Mouse (Mus musculus) heart, embryonic 14.5 days (tissue): ENCODE measurements at regions not wholly inside any gene's neighbourhood (a gene's known extent, or its start where the extent isn't known, plus 50 kb on each side); places are given as distances from the start of the nearest gene placed in this dataset.

Source experiments
- ATAC-seq: fragments of 200-750 bp; cut with Nextera tagmentation; 2 replicates; pipeline ENCODE4 v1.8.0; 2017; ENCODE audit warnings: low read depth, moderate TSS enrichment; ENCODE audit not compliant: insufficient number of reproducible peaks, insufficient read depth, low FRiP score
- H3K27ac ChIP-seq, 2 experiments: fragments of 200-500 bp in 1 of 2; fragments of 300-500 bp in 1 of 2; sonication (generic) in 1 of 2; replicated peaks in 1 of 2; 2 replicates each; pipeline ENCODE4 v1.5.1; 2012 to 2014; ENCODE audit warnings: low read depth in 2 of 2, low read length in 2 of 2, control low read depth in 1 of 2, mild to moderate bottlenecking in 1 of 2, mixed read lengths in 1 of 2; ENCODE audit not compliant: control insufficient read depth in 1 of 2, insufficient read depth in 1 of 2
- H3K27me3 ChIP-seq: fragments of 300-500 bp; sonication (generic); 2 replicates; pipeline ENCODE4 v1.6.1; 2014; ENCODE audit warnings: mild to moderate bottlenecking, low read length, control low read depth; ENCODE audit not compliant: control insufficient read depth, insufficient read depth
- H3K36me3 ChIP-seq: fragments of 300-500 bp; sonication (generic); 2 replicates; pipeline ENCODE4 v1.6.1; 2014; ENCODE audit warnings: mild to moderate bottlenecking, control low read depth, low read length, mixed read lengths; ENCODE audit not compliant: control insufficient read depth, insufficient read depth
- H3K4me1 ChIP-seq, 2 experiments: fragments of 200-500 bp in 1 of 2; fragments of 300-500 bp in 1 of 2; sonication (generic) in 1 of 2; 2 replicates each; pipeline ENCODE4 v1.6.1; 2012 to 2014; ENCODE audit warnings: low read length in 2 of 2, control low read depth in 1 of 2, mixed read lengths in 1 of 2; ENCODE audit not compliant: control insufficient read depth in 2 of 2, insufficient read depth in 2 of 2
- H3K4me2 ChIP-seq: fragments of 300-500 bp; sonication (generic); 2 replicates; pipeline ENCODE4 v1.6.1; 2014; ENCODE audit warnings: mild to moderate bottlenecking, low read length
- H3K4me3 ChIP-seq, 2 experiments: fragments of 200-500 bp in 1 of 2; fragments of 300-500 bp in 1 of 2; sonication (generic) in 1 of 2; 2 replicates each; pipeline ENCODE4 v1.5.1; 2012 to 2014; ENCODE audit warnings: low read length in 2 of 2, mild to moderate bottlenecking in 2 of 2, control low read depth in 1 of 2, low read depth in 1 of 2, moderate library complexity in 1 of 2; ENCODE audit not compliant: control insufficient read depth in 1 of 2, insufficient read depth in 1 of 2
- H3K9ac ChIP-seq: fragments of 300-500 bp; sonication (generic); 2 replicates; pipeline ENCODE4 v1.6.1; 2014; ENCODE audit warnings: mild to moderate bottlenecking, low read length
- H3K9me3 ChIP-seq: fragments of 300-500 bp; sonication (generic); 2 replicates; pipeline ENCODE4 v1.6.1; 2016; ENCODE audit warnings: low read length, control low read depth; ENCODE audit not compliant: control insufficient read depth
- WGBS: fragments of 180-500 bp; shearing (Covaris S2); extraction: QIAGEN DNeasy Blood & Tissue Kit; methylation state at CpG from one replicate; pipeline ENCODE4 v1.1.7; 2014; 5-methylcytosine and 5-hydroxymethylcytosine counted together

DNA sequence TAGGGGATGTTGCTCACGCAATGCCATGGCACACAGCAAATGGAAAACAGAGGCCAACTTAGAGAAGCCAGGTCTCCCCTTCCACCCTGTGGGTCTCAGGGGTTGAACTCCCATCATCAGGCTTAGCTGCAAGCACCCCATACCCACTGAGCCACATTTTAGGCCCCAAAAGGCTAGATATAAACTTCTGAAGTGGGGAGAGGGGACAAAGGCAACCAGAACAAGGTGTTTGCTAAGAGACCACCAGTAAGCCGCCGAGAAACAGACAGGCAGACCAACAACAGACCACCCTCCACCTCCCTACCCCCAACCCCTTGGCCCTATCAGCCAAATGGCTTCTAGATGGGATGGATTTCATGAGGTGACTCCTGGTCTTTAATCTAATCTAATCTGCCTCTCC, 72.9 kb upstream of the Tbx3 start:
- ATAC-seq, result no peak
- no peaks in the 10 kb centered on the region for H3K36me3 ChIP-seq
- 0 out of 2 replicates have a peak, but pooled peaks cover under 1% of the 10 kb centered on the region for H3K9me3 ChIP-seq
- no peak overlapping the region for H3K27ac ChIP-seq
- 0 out of 2 replicates have a peak, but pooled peaks cover 8% of the 10 kb centered on the region for H3K27me3 ChIP-seq
- no peak overlapping the region for H3K4me3 ChIP-seq
- H3K4me2 ChIP-seq, result no peak overlapping the region
- H3K4me1 ChIP-seq, result peaks cover 0 to 2% of the 10 kb centered on the region in 2 experiments; a peak in 1 of 4 replicates
- H3K9ac ChIP-seq, result no peak overlapping the region
- 78% methylated on average over 3 of the region's 3 CpGs for WGBS

GRCm38 (mm10) chr5:119598166-119598565, 72.3 kb upstream of the Tbx3 start:
- ATAC-seq, result no peak
- 61% methylated on average over 10 of the region's 10 CpGs for WGBS
- H3K27ac ChIP-seq, result no peak overlapping the region
- H3K27me3 ChIP-seq, result 0 out of 2 replicates have a peak, but pooled peaks cover 8% of the 10 kb centered on the region
- H3K36me3 ChIP-seq, result no peaks in the 10 kb centered on the region
- no peak overlapping the region for H3K4me3 ChIP-seq
- H3K9me3 ChIP-seq, result 0 out of 2 replicates have a peak, but pooled peaks cover 7% of the 10 kb centered on the region
- peaks cover 0 to 2% of the 10 kb centered on the region in 2 experiments; a peak in 1 of 4 replicates for H3K4me1 ChIP-seq
- no peak overlapping the region for H3K9ac ChIP-seq
- no peak overlapping the region for H3K4me2 ChIP-seq

- Histone ChIP-seq H3K4me2 (no peak overlapping the region), H3K4me1 (no peaks in the 10 kb centered on the region), H3K9me3 (0 out of 2 replicates have a peak, but pooled peaks cover 7% of the 10 kb centered on the region), H3K4me3 (no peak overlapping the region), H3K36me3 (no peaks in the 10 kb centered on the region), H3K9ac (no peak overlapping the region), H3K27me3 (0 out of 2 replicates have a peak, but pooled peaks cover 8% of the 10 kb centered on the region), H3K27ac (no peak overlapping the region)
- no peak for ATAC-seq
- WGBS, result 93% methylated on average over 5 of the region's 5 CpGs
These were observed 69.1 kb upstream of the Tbx3 start for GRCm38 (mm10) chr5:119601390-119601789.

- no peaks in the 10 kb centered on the region for H3K36me3 ChIP-seq
- ATAC-seq, result no peak
- H3K9ac ChIP-seq, result no peak overlapping the region
- H3K9me3 ChIP-seq, result 0 out of 2 replicates have a peak, but pooled peaks cover 7% of the 10 kb centered on the region
- 0 out of 2 replicates have a peak, but pooled peaks cover 8% of the 10 kb centered on the region for H3K27me3 ChIP-seq
- H3K4me2 ChIP-seq, result no peak overlapping the region
- H3K4me3 ChIP-seq, result no peak overlapping the region
- WGBS, result 79% methylated on average over 16 of the region's 16 CpGs
- H3K4me1 ChIP-seq, result no peaks in the 10 kb centered on the region
- H3K27ac ChIP-seq, result no peak overlapping the region
These were observed 68.5 kb upstream of the Tbx3 start for GRCm38 (mm10) chr5:119602001-119602400.

DNA sequence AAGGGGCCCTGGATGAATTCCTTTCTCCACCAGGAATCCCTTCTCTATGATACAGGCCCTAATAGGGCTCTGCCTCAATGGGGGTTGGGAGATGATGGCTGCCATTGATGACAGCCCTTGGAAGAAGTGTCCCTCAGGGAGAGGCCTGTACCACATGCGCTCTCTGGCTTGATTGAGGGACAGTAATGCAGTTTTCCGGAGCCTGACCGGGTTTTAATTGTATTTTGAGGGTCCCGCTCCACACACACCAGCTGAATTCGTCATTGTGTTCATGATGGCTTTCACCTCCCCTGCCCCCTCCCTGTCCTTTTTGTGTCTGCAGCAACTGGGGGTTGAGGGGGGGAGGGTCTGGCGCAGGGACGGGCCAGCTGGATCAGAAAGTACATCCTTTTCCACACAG, 65.0 kb upstream of the Tbx3 start:
- no peak overlapping the region for H3K27ac ChIP-seq
- no peak for ATAC-seq
- H3K36me3 ChIP-seq, result no peaks in the 10 kb centered on the region
- H3K27me3 ChIP-seq, result 0 out of 2 replicates have a peak, but pooled peaks cover 7% of the 10 kb centered on the region
- no peak overlapping the region for H3K4me2 ChIP-seq
- H3K4me1 ChIP-seq, result peaks cover 0 to 2% of the 10 kb centered on the region in 2 experiments; a peak in 1 of 4 replicates
- no peak overlapping the region for H3K9ac ChIP-seq
- no peak overlapping the region for H3K4me3 ChIP-seq
- 80% methylated on average over 7 of the region's 7 CpGs for WGBS
- 0 out of 2 replicates have a peak, but pooled peaks cover 7% of the 10 kb centered on the region for H3K9me3 ChIP-seq

DNA sequence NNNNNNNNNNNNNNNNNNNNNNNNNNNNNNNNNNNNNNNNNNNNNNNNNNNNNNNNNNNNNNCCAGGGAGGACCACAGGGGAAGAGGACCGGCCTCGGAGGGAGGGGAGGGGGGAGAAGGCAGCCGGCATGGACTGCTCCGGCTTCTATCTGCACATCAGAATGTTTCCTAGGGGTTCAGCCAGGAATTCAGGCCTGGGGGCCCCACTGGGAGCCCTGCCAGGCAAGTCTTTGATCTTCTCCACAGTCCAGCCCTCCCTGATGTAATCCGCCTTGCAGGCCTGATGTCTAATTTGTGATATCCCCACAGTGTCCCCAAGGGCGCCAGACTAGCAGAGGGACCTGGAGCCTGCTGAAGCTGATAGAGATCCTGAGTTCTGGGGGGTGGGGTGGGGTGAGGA, 57.1 kb upstream of the Tbx3 start:
- Histone ChIP-seq H3K9me3 (no peaks in the 10 kb centered on the region), H3K27ac (no peak overlapping the region), H3K27me3 (peaks cover 7% of the 10 kb centered on the region; the same call in 1 of the 2 replicates), H3K36me3 (no peaks in the 10 kb centered on the region), H3K4me3 (no peak overlapping the region), H3K9ac (no peak overlapping the region), H3K4me2 (no peak overlapping the region), H3K4me1 (peaks cover 8 to 9% of the 10 kb centered on the region in 2 experiments; a peak in 3 of 4 replicates)
- 31% methylated on average over 6 of the region's 6 CpGs for whole genome bisulfite sequencing
- no peak for ATAC-seq

- 80% methylated on average over 10 of the region's 10 CpGs for WGBS
- H3K9me3 ChIP-seq, result no peaks in the 10 kb centered on the region
- no peak overlapping the region for H3K4me3 ChIP-seq
- ATAC-seq, result no peak
- H3K27ac ChIP-seq, result no peak overlapping the region
- no peak overlapping the region for H3K9ac ChIP-seq
- H3K36me3 ChIP-seq, result no peaks in the 10 kb centered on the region
- peaks cover 8% of the 10 kb centered on the region; the same call in 1 of the 2 replicates for H3K27me3 ChIP-seq
- no peak overlapping the region for H3K4me2 ChIP-seq
- peaks cover 6 to 9% of the 10 kb centered on the region in 2 experiments; a peak in 3 of 4 replicates for H3K4me1 ChIP-seq
These were observed 56.3 kb upstream of the Tbx3 start for GRCm38 (mm10) chr5:119613981-119614770.
